Mouse (Mus musculus): ENCODE measurements around the gene Sprr2b. TPM values are rescaled to one million over a fixed set of nuclear protein-coding genes. Genes with fewer than 3 reads are reported as not detected.
"Not testable (repeated sequence)": the region's sequence is repeated elsewhere in the genome, so short reads cannot be mapped to it uniquely, and the experiment has no call there.

Gene Sprr2b
- total RNA-seq (2021), result not detected
- long read RNA-seq, experiment 1, result 0 reads
- long read RNA-seq, experiment 2, result 0 reads

GRCm38 (mm10) chr3:92316320-92316719, at the start of gene Sprr2b:
Sprr2b (plus strand) TSS chr3:92316620.
- no peak for TF ChIP-seq CTCF (IDR thresholded peaks at IDR 0.05)
- intact Hi-C loops (cut with DNase I), result no loop called here
- Histone ChIP-seq H3K27ac (no peak within 1 kb of the TSS), H3K4me3 (no peak within 1 kb of the TSS)
- no peak for DNase-seq (ENCODE audit: extremely low spot score in 1 of 2, low spot score in 2 of 2)

GRCm38 (mm10) chr3:92271414-92271985, 44.9 kb upstream of the Sprr2b start:
- DNase-seq (ENCODE audit: extremely low spot score in 1 of 2, low spot score in 2 of 2); H3K27ac ChIP-seq; intact Hi-C loops (cut with DNase I); H3K4me3 ChIP-seq: not testable (repeated sequence)

- H3K27ac ChIP-seq; DNase-seq (ENCODE audit: extremely low spot score in 1 of 2, low spot score in 2 of 2); H3K4me3 ChIP-seq; intact Hi-C loops (cut with DNase I): not testable (repeated sequence)
Measured at GRCm38 (mm10) chr3:92273504-92273903, 42.9 kb upstream of the Sprr2b start.

- DNase-seq (ENCODE audit: extremely low spot score in 1 of 2, low spot score in 2 of 2); intact Hi-C loops (cut with DNase I); H3K27ac ChIP-seq; H3K4me3 ChIP-seq: not testable (repeated sequence)
Measured at GRCm38 (mm10) chr3:92274018-92274417, 42.4 kb upstream of the Sprr2b start.

- H3K4me3 ChIP-seq; H3K27ac ChIP-seq; DNase-seq (ENCODE audit: extremely low spot score in 1 of 2, low spot score in 2 of 2); intact Hi-C loops (cut with DNase I): not testable (repeated sequence)
Measured at GRCm38 (mm10) chr3:92279663-92280062, 36.8 kb upstream of the Sprr2b start.

- not testable (repeated sequence) for H3K27ac ChIP-seq
Measured at GRCm38 (mm10) chr3:92280963-92281606, 35.3 kb upstream of the Sprr2b start.

GRCm38 (mm10) chr3:92285101-92285500, 31.3 kb upstream of the Sprr2b start, which contains the start of gene Sprr2a3:
Sprr2a3 (plus strand) TSS chr3:92285417.
- H3K27ac ChIP-seq; intact Hi-C loops (cut with DNase I); DNase-seq (ENCODE audit: extremely low spot score in 1 of 2, low spot score in 2 of 2); H3K4me3 ChIP-seq: not testable (repeated sequence)

More at GRCm38 (mm10) chr3:92280963-92281606, 35.3 kb upstream of the Sprr2b start:
- intact Hi-C loops (cut with DNase I); H3K4me3 ChIP-seq; DNase-seq (ENCODE audit: extremely low spot score in 1 of 2, low spot score in 2 of 2): not testable (repeated sequence)

- intact Hi-C loops (cut with DNase I); H3K27ac ChIP-seq; DNase-seq (ENCODE audit: extremely low spot score in 1 of 2, low spot score in 2 of 2); H3K4me3 ChIP-seq: not testable (repeated sequence)
Measured at GRCm38 (mm10) chr3:92288489-92288888, 27.9 kb upstream of the Sprr2b start.

GRCm38 (mm10) chr3:92307406-92307805, 9.0 kb upstream of the Sprr2b start:
- TF ChIP-seq CTCF (IDR thresholded peaks at IDR 0.05), result no peak
- Histone ChIP-seq H3K27ac (no peak overlapping the region), H3K4me3 (no peak overlapping the region)
- no peak for DNase-seq (ENCODE audit: extremely low spot score in 1 of 2, low spot score in 2 of 2)
- intact Hi-C loops (cut with DNase I), result no loop called here

GRCm38 (mm10) chr3:92317384-92317783, 964 bp downstream of the Sprr2b start:
- TF ChIP-seq CTCF (IDR thresholded peaks at IDR 0.05), result no peak
- intact Hi-C loops (cut with DNase I), result no loop called here
- no peak overlapping the region for H3K27ac ChIP-seq
- no peak for DNase-seq (ENCODE audit: extremely low spot score in 1 of 2, low spot score in 2 of 2)
- no peak overlapping the region for H3K4me3 ChIP-seq

- no peak for TF ChIP-seq CTCF (IDR thresholded peaks at IDR 0.05)
- intact Hi-C loops (cut with DNase I), result no loop called here
- H3K27ac ChIP-seq, result no peak overlapping the region
- H3K4me3 ChIP-seq, result no peak overlapping the region
- no peak for DNase-seq (ENCODE audit: extremely low spot score in 1 of 2, low spot score in 2 of 2)
Measured at GRCm38 (mm10) chr3:92336278-92336677, 19.9 kb downstream of the Sprr2b start.

GRCm38 (mm10) chr3:92338840-92339239, 22.4 kb downstream of the Sprr2b start, which contains the start of gene Sprr2d:
Sprr2d (plus strand) TSS chr3:92339140.
- Histone ChIP-seq H3K27ac (no peak within 1 kb of the TSS), H3K4me3 (no peak within 1 kb of the TSS)
- DNase-seq (ENCODE audit: extremely low spot score in 1 of 2, low spot score in 2 of 2), result no peak
- intact Hi-C loops (cut with DNase I), result no loop called here
- no peak for TF ChIP-seq CTCF (IDR thresholded peaks at IDR 0.05)

GRCm38 (mm10) chr3:92351843-92352242, 35.4 kb downstream of the Sprr2b start, which contains the start of gene Sprr2e:
Sprr2e (plus strand) TSS chr3:92352143.
- intact Hi-C loops (cut with DNase I), result no loop called here
- no peak for DNase-seq (ENCODE audit: extremely low spot score in 1 of 2, low spot score in 2 of 2)
- no peak for TF ChIP-seq CTCF (IDR thresholded peaks at IDR 0.05)
- Histone ChIP-seq H3K4me3 (no peak within 1 kb of the TSS), H3K27ac (no peak within 1 kb of the TSS)
